Mouse (Mus musculus) lung, adult 2 months (tissue): ENCODE results near the gene Slc16a14. TPM values are rescaled to one million over a fixed set of nuclear protein-coding genes. Genes with fewer than 3 reads are reported as not detected.
"Not testable (repeated sequence)": the region's sequence is repeated elsewhere in the genome, so short reads cannot be mapped to it uniquely, and the experiment has no call there.

ENCODE experiments used
- DNase-seq: peaks from one replicate; pipeline ENCODE4 v3.0.0; 2022
- H3K4me1 ChIP-seq: fragments of 200-500 bp; 2 replicates; pipeline ENCODE4 v1.6.1; 2011; ENCODE audit warnings: low read length; ENCODE audit not compliant: control insufficient read depth, insufficient read depth
- H3K4me3 ChIP-seq: fragments of 200-500 bp; replicated peaks from 2 replicates; pipeline ENCODE3; 2011; ENCODE audit warnings: low read depth, mild to moderate bottlenecking, control low read depth, low read length; ENCODE audit errors: extremely low read depth
- CTCF ChIP-seq: fragments of 200-500 bp; IDR thresholded peaks from 2 replicates; pipeline ENCODE4 v1.5.1; 2011; ENCODE audit warnings: mild to moderate bottlenecking, low read length, control low read depth; ENCODE audit not compliant: insufficient read depth
- POLR2A ChIP-seq: fragments of 200-500 bp; IDR thresholded peaks from 2 replicates; pipeline ENCODE4 v1.6.1; 2011; ENCODE audit warnings: low read depth, mild to moderate bottlenecking, control low read depth, low read length, borderline replicate concordance; ENCODE audit errors: extremely low read depth
- whole genome bisulfite sequencing: fragments of 180-500 bp; shearing (Covaris S2); methylation state at CpG from one replicate; pipeline ENCODE4 v1.1.7; 2018; 5-methylcytosine and 5-hydroxymethylcytosine counted together
- polyA plus RNA-seq: library from polyadenylated mRNA; depleted of rRNA; stranded (reverse); fragments of >200 nt; gene quantifications from 2 replicates; pipeline ENCODE4 v1.2.3, GENCODE M21; 2012; rRNA removed

The Slc16a14 gene
- 0.06 and 0.15 TPM in 2 replicates for polyA plus RNA-seq

GRCm38 (mm10) chr1:84934503-84935333, at the start of gene Slc16a14:
Gene Slc16a14 (minus strand): TSS chr1:84935134.
- DNase-seq = peak; percentile 9
- TF ChIP-seq POLR2A (no peak), CTCF (no peak)
- 1% methylated on average over 59 of the region's 59 CpGs for WGBS
- Histone ChIP-seq H3K4me3 (peak within 1 kb of the TSS; percentile 20), H3K4me1 (peaks cover 4% of the 10 kb centered on the region)

GRCm38 (mm10) chr1:84961779-84962178, 26.8 kb upstream of the Slc16a14 start:
- 5% methylated on average over 12 of the region's 12 CpGs for WGBS
- H3K4me3 ChIP-seq = not testable (repeated sequence)

GRCm38 (mm10) chr1:84957713-84958112, 22.8 kb upstream of the Slc16a14 start:
- WGBS = 68% methylated on average over 4 of the region's 4 CpGs
- H3K4me1 ChIP-seq, H3K4me3 ChIP-seq, DNase-seq: not testable (repeated sequence)

More at GRCm38 (mm10) chr1:84961779-84962178, 26.8 kb upstream of the Slc16a14 start:
- not testable (repeated sequence) for DNase-seq, H3K4me1 ChIP-seq

GRCm38 (mm10) chr1:84956771-84957170, 21.8 kb upstream of the Slc16a14 start:
- WGBS = 91% methylated on average over 3 of the region's 3 CpGs
- not testable (repeated sequence) for H3K4me3 ChIP-seq, DNase-seq, H3K4me1 ChIP-seq

- no peak for TF ChIP-seq CTCF
- TF ChIP-seq POLR2A = no peak
- H3K4me1 ChIP-seq = no peaks in the 10 kb centered on the region
- no peak for DNase-seq
- H3K4me3 ChIP-seq = no peak overlapping the region
- 68% methylated on average over 10 of the region's 10 CpGs for WGBS
These were observed 17.7 kb upstream of the Slc16a14 start for GRCm38 (mm10) chr1:84952456-84953181.

- DNase-seq = no peak
- 81% methylated on average over 3 of the region's 3 CpGs for whole genome bisulfite sequencing
- TF ChIP-seq CTCF = no peak
- TF ChIP-seq POLR2A = no peak
- Histone ChIP-seq H3K4me1 (no peaks in the 10 kb centered on the region), H3K4me3 (no peak overlapping the region)
These were observed 16.6 kb upstream of the Slc16a14 start for GRCm38 (mm10) chr1:84951566-84951965.

GRCm38 (mm10) chr1:84947390-84947789, 12.5 kb upstream of the Slc16a14 start:
- 82% methylated on average over 2 of the region's 2 CpGs for WGBS
- DNase-seq = no peak
- Histone ChIP-seq H3K4me3 (no peak overlapping the region), H3K4me1 (no peaks in the 10 kb centered on the region)
- TF ChIP-seq CTCF (no peak), POLR2A (no peak)

GRCm38 (mm10) chr1:84945950-84946349, 11.0 kb upstream of the Slc16a14 start:
- H3K4me3 ChIP-seq = no peak overlapping the region
- 65% methylated on average over 3 of the region's 3 CpGs for WGBS
- no peak for DNase-seq
- H3K4me1 ChIP-seq = no peaks in the 10 kb centered on the region
- TF ChIP-seq POLR2A (no peak), CTCF (no peak)

- DNase-seq = no peak
- TF ChIP-seq CTCF (no peak), POLR2A (no peak)
- WGBS = 97% methylated on average over 4 of the region's 4 CpGs
- H3K4me1 ChIP-seq = no peaks in the 10 kb centered on the region
- H3K4me3 ChIP-seq = no peak overlapping the region
These were observed 8.6 kb upstream of the Slc16a14 start for GRCm38 (mm10) chr1:84943549-84943948.

GRCm38 (mm10) chr1:84942666-84943065, 7.7 kb upstream of the Slc16a14 start:
- Histone ChIP-seq H3K4me1 (no peaks in the 10 kb centered on the region), H3K4me3 (no peak overlapping the region)
- TF ChIP-seq POLR2A = no peak
- TF ChIP-seq CTCF = no peak
- no peak for DNase-seq
